In the genomic region with DNA sequence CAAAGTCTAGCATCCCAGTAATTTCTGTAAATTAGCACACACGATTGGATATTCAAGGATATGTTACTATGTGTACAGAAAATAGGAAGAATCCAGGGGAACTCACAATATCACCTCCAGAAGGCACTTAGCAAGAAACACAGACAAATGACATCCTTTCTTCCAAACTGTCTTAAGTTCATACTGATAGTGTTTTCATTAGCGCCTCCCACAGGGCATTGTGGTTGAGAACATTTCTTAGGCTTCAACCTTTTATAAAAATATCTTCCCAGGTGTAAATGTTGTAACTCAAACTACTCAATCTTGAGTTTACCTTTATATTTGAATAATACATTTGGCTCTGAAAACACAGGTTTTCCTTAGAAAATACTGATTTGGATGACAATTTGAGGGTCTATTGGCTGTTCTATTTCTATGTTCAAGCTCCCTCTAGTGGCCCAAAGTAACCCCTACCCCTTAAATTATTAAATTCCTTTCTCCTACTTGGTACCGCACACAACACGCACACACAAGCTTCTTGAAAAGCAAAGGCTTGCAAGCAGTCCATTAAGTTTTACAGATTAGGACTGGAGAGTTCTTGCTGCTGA, we compare ENCODE assay signal across 7 mouse cellular contexts. TPM values are rescaled to one million over a fixed set of nuclear protein-coding genes. Genes with fewer than 3 reads are reported as not detected.
DNase-seq lines count a peak whose midpoint lies in the region; ATAC-seq and TF ChIP-seq lines count a peak whose summit lies in the region.

No protein-coding gene starts in this region.

- peak; percentile 65 for DNase-seq in kidney, adult 9 months
- DNase-seq in CH12.LX (ENCODE audit: extremely low read depth) = peak; percentile 40
- DNase-seq in R1 (ENCODE audit: low read depth, low spot score) = peak; percentile 50
- peak; percentile 86 for DNase-seq in kidney, postnatal 0 days (ENCODE audit: low spot score)
- DNase-seq in retina, adult 2 months (ENCODE audit: low read depth, low spot score) = peak; percentile 11
- no peak for DNase-seq in frontal cortex, postnatal 25 days (ENCODE audit: low spot score in 2 of 2)

- no peak overlapping the region for H3K4me2 ChIP-seq in kidney, embryonic 16.5 days (replicated peaks; ENCODE audit: low read depth, low read length)
- H3K4me2 ChIP-seq in CH12.LX (ENCODE audit: insufficient read depth, low read depth, poor library complexity, severe bottlenecking) = no peak overlapping the region
- H3K4me2 ChIP-seq in kidney, postnatal 0 days (ENCODE audit: low read length) = no peak overlapping the region

- no peaks in the 10 kb centered on the region for H3K4me1 ChIP-seq in kidney, embryonic 16.5 days (ENCODE audit: insufficient read depth, low read length)
- H3K4me1 ChIP-seq in CH12.LX (ENCODE audit: control insufficient read depth in 1 of 2, insufficient read depth in 2 of 2) = no peaks in the 10 kb centered on the region
- H3K4me1 ChIP-seq in kidney, postnatal 0 days (replicated peaks; ENCODE audit: insufficient read depth, low read length) = no peaks in the 10 kb centered on the region

- in situ Hi-C loops in CH12.LX (cut with MboI; ENCODE audit: low pct_ligation_motif_present, low pct_unique_long_range_greater_than_20kb, low sequenced_read_pairs) = loop anchor here (25.0 kb wide), 1 partner anchor 253 kb away; no protein-coding TSS in a partner anchor

- no peak overlapping the region for H3K27ac ChIP-seq in kidney, embryonic 16.5 days (ENCODE audit: low read length)
- H3K27ac ChIP-seq in CH12.LX (ENCODE audit: insufficient read depth, low read depth) = no peak overlapping the region
- H3K27ac ChIP-seq in kidney, postnatal 0 days = no peak overlapping the region

- no peaks in the 10 kb centered on the region for H3K27me3 ChIP-seq in kidney, embryonic 16.5 days (ENCODE audit: insufficient read depth, low read length)
- H3K27me3 ChIP-seq in CH12.LX (replicated peaks) = no peaks in the 10 kb centered on the region
- H3K27me3 ChIP-seq in kidney, postnatal 0 days (ENCODE audit: insufficient read depth, low read length) = no peaks in the 10 kb centered on the region

- no peak for TF ChIP-seq EP300 in CH12.LX (IDR thresholded peaks at IDR 0.05; ENCODE audit: low read length)

- no peak for TF ChIP-seq POLR2A in CH12.LX (IDR thresholded peaks at IDR 0.05; ENCODE audit: low read depth, low read length)

- H3K9me3 ChIP-seq in kidney, embryonic 16.5 days (ENCODE audit: low read length) = no peaks in the 10 kb centered on the region
- no peaks in the 10 kb centered on the region for H3K9me3 ChIP-seq in CH12.LX (replicated peaks; ENCODE audit: low read length)
- H3K9me3 ChIP-seq in kidney, postnatal 0 days (replicated peaks; ENCODE audit: low read length) = no peaks in the 10 kb centered on the region

- no peak overlapping the region for H3K9ac ChIP-seq in kidney, embryonic 16.5 days (replicated peaks; ENCODE audit: low read length)
- no peak overlapping the region for H3K9ac ChIP-seq in CH12.LX (ENCODE audit: insufficient read depth, low read depth)
- no peak overlapping the region for H3K9ac ChIP-seq in kidney, postnatal 0 days (ENCODE audit: low read depth, low read length)

- ATAC-seq in kidney, embryonic 16.5 days (ENCODE audit: low FRiP score, low TSS enrichment) = no peak
- no peak for ATAC-seq in kidney, postnatal 0 days (replicated peaks; ENCODE audit: low FRiP score, low read depth)

- TF ChIP-seq RAD21 in CH12.LX (IDR thresholded peaks at IDR 0.05; ENCODE audit: low read depth, low read length) = peak; percentile 61

- TF ChIP-seq CTCF in CH12.LX (conservative IDR thresholded peaks at IDR 0.05 in 1 of 2, IDR thresholded peaks at IDR 0.05 in 1 of 2; ENCODE audit: low read depth in 2 of 2, low read length in 2 of 2) = peak; percentile 40 to 78; a peak in 3 of 4 replicates
- peak; percentile 73 for TF ChIP-seq CTCF in kidney, postnatal 0 days (IDR thresholded peaks at IDR 0.05; ENCODE audit: low read depth)

- peaks cover 16% of the 10 kb centered on the region for H3K36me3 ChIP-seq in kidney, embryonic 16.5 days (ENCODE audit: insufficient read depth, low read length)
- H3K36me3 ChIP-seq in CH12.LX (replicated peaks in 1 of 2; ENCODE audit: control insufficient read depth in 1 of 2, insufficient read depth in 1 of 2, low read length in 1 of 2) = peaks cover 13 to 66% of the 10 kb centered on the region in 2 experiments
- H3K36me3 ChIP-seq in kidney, postnatal 0 days (ENCODE audit: insufficient read depth, low read length) = peaks cover 12% of the 10 kb centered on the region; the same call in 1 of the 2 replicates

- H3K4me3 ChIP-seq in kidney, embryonic 16.5 days (ENCODE audit: low read length) = no peak overlapping the region
- no peak overlapping the region for H3K4me3 ChIP-seq in CH12.LX (replicated peaks in 1 of 3; ENCODE audit: low read depth in 2 of 3, low read length in 2 of 3, poor library complexity in 1 of 3)
- H3K4me3 ChIP-seq in kidney, postnatal 0 days (replicated peaks; ENCODE audit: low read depth, low read length) = no peak overlapping the region

- dilution Hi-C loops in CH12.LX (cut with MboI; ENCODE audit: extremely low pct_ligation_motif_present, extremely low pct_unique_long_range_greater_than_20kb, low sequenced_read_pairs) = no loop called here

- H3K79me2 ChIP-seq in CH12.LX (replicated peaks; ENCODE audit: control insufficient read depth, extremely low read depth, insufficient read depth, poor library complexity, severe bottlenecking) = peaks cover 7% of the 10 kb centered on the region

- WGBS in kidney, embryonic 16.5 days = 71% methylated on average over 4 of the region's 4 CpGs
- 67% methylated on average over 4 of the region's 4 CpGs for WGBS in kidney, postnatal 0 days

TF ChIP-seq in CH12.LX, 34 proteins besides CTCF, POLR2A, EP300 and RAD21:
- TF ChIP-seq SMC3 (IDR thresholded peaks at IDR 0.05; ENCODE audit: low read depth, low read length) (peak; percentile 44; the same call in 1 of the 2 replicates), POLR2AphosphoS2 (IDR thresholded peaks at IDR 0.05; ENCODE audit: low read depth, low read length) (no peak), E2F4 (IDR thresholded peaks at IDR 0.05; ENCODE audit: insufficient replicate concordance, low read depth, low read length) (no peak), NELFE (IDR thresholded peaks at IDR 0.05; ENCODE audit: low read depth, low read length) (no peak), KAT2A (IDR thresholded peaks at IDR 0.05; ENCODE audit: insufficient replicate concordance, low read length) (no peak), TCF12 (IDR thresholded peaks at IDR 0.05; ENCODE audit: low read depth, low read length) (no peak), NRF1 (IDR thresholded peaks at IDR 0.05; ENCODE audit: low read depth, low read length) (no peak)

RNA-seq across cellular contexts. Expression of a gene that starts 27.8 kb away (rescaled TPM):
- 7.0 and 7.6 TPM in 2 replicates for polyA plus RNA-seq in kidney, embryonic 16.5 days (2015; fragmentation: Nextera tagmentation; extraction: Ambion mirVana)
- total RNA-seq in CH12.LX (2012; rRNA removed) (22.5 and 25.3 TPM in 2 replicates), CH12.LX (2014; rRNA removed) (19.7 and 21.7 TPM in 2 replicates)
- polyA plus RNA-seq in CH12.LX (2012; ENCODE audit: insufficient read length, low read depth) = 11.7 and 17.8 TPM in 2 replicates
- polyA plus RNA-seq in kidney, postnatal 0 days (2015; fragmentation: Nextera tagmentation; extraction: Ambion mirVana) = 5.9 and 6.4 TPM in 2 replicates

RNA-seq across cellular contexts. Expression of a gene that starts 44.4 kb away (rescaled TPM):
- polyA plus RNA-seq in kidney, embryonic 16.5 days (2015; fragmentation: Nextera tagmentation; extraction: Ambion mirVana) = 2.5 TPM in 2 replicates
- total RNA-seq in CH12.LX (2012; rRNA removed) (154 and 204 TPM in 2 replicates), CH12.LX (2014; rRNA removed) (193 and 202 TPM in 2 replicates)
- 143 and 149 TPM in 2 replicates for polyA plus RNA-seq in CH12.LX (2012; ENCODE audit: insufficient read length, low read depth)
- polyA plus RNA-seq in kidney, postnatal 0 days (2015; fragmentation: Nextera tagmentation; extraction: Ambion mirVana) = 1.8 TPM in 2 replicates

Comparison
In these comparisons a context has a peak if more than half of its experiments do, and no peak if none do; other contexts are left out.
1. DNase-seq: peak in kidney, adult 9 months (single experiment), CH12.LX (single experiment), R1 (single experiment), kidney, postnatal 0 days (single experiment) and retina, adult 2 months (single experiment); none in frontal cortex, postnatal 25 days (0 of 2).
2. RNA of a gene that starts 44.4 kb away (polyA plus RNA-seq): 143 to 149 TPM in CH12.LX; 2.5 TPM in kidney, embryonic 16.5 days and 1.8 TPM in kidney, postnatal 0 days; every median in the first group is over 10 times any median in the second.